25 mouse cellular contexts compared by ENCODE assay signal in the genomic region with DNA sequence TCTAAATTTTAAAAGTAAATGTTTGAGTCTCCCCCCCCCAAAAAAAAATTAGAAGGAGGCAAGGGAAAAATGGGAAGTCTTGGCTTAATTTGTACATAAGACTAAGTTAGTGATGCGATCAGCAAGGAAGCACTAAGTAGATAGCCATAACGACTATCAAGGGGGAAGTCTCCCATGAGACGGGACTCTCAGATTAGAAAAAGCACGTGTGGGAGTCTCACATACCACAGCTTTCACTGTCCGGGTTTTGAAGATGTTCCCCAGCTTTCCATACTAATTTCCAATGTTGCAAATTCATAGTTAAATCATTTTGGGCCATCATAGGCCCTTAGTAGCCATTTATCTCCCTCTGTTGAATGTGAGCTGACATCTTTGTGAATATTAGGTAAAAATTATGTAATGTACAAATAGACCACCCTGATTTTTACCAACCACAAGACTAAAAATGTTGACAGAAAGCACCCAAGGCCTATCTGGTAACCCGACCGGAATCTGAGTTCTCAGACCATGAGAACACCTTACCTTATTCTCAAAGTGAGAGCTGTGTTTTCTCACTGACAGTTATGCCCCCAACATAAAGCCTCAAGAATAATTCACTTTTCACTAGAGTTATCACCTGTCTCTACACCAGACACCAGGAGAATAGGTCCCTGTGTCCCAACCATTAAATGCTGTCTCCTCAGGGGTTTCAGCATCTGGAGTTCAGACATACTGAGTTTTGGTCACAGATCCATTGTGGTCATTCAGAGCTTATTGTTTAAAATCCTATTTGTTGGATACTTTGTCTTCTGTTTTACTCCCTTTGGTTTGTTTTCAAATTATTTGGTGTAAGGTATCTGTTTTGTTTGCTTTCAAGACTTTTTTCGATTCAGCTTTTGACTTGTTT.
"Had no signal": no experiment of that assay in that cellular context is flagged by ENCODE, and none has a peak within 500 bp of the region (broad histone marks: within the 10 kb centered on the region; RNA-seq: fewer than 3 reads in every experiment).

No protein-coding gene starts in this region.

- H3K4me1 ChIP-seq: heart, embryonic 13.5 days; hindbrain, embryonic 13.5 days; hindbrain, embryonic 15.5 days; kidney, embryonic 15.5 days; limb, embryonic 13.5 days; limb, embryonic 15.5 days; liver, embryonic 12.5 days had no signal

- H3K4me3 ChIP-seq: heart, adult 2 months; heart, embryonic 13.5 days; heart, embryonic 15.5 days; hindbrain, embryonic 13.5 days; hindbrain, embryonic 15.5 days; kidney, embryonic 15.5 days; layer of hippocampus, adult 2 months; left cerebral cortex, adult 2 months; limb, embryonic 13.5 days; limb, embryonic 15.5 days; liver, embryonic 12.5 days had no signal

- H3K27ac ChIP-seq: heart, adult 2 months; heart, embryonic 13.5 days; heart, embryonic 15.5 days; hindbrain, embryonic 13.5 days; hindbrain, embryonic 15.5 days; hindbrain, postnatal 0 days; kidney, embryonic 15.5 days; kidney, postnatal 0 days; layer of hippocampus, adult 2 months; left cerebral cortex, adult 2 months; limb, embryonic 13.5 days; limb, embryonic 15.5 days; liver, embryonic 12.5 days had no signal

- H3K27me3 ChIP-seq: heart, embryonic 13.5 days; heart, embryonic 15.5 days; hindbrain, embryonic 13.5 days; hindbrain, embryonic 15.5 days; kidney, embryonic 15.5 days; limb, embryonic 13.5 days; limb, embryonic 15.5 days had no signal

- H3K36me3 ChIP-seq: heart, embryonic 15.5 days; hindbrain, embryonic 15.5 days; kidney, embryonic 15.5 days; limb, embryonic 13.5 days; liver, embryonic 12.5 days had no signal

- H3K9me3 ChIP-seq: heart, embryonic 13.5 days; heart, embryonic 15.5 days; hindbrain, embryonic 15.5 days; kidney, embryonic 15.5 days; limb, embryonic 13.5 days; limb, embryonic 15.5 days; liver, embryonic 12.5 days had no signal

- DNase-seq: gastrocnemius, postnatal 14 days; gastrocnemius, postnatal 36 days; heart, adult 11 months; heart, adult 2 months; heart, postnatal 14 days; heart, postnatal 36 days; kidney, adult 11 months; kidney, adult 2 months; kidney, adult 9 months; kidney, postnatal 14 days; kidney, postnatal 4 days; left cerebral cortex, postnatal 4 days had no signal

- H3K4me2 ChIP-seq: heart, embryonic 11.5 days; heart, embryonic 13.5 days; heart, embryonic 15.5 days; hindbrain, embryonic 13.5 days; hindbrain, embryonic 15.5 days; kidney, embryonic 15.5 days; limb, embryonic 13.5 days; limb, embryonic 15.5 days; liver, embryonic 12.5 days had no signal

- H3K9ac ChIP-seq: heart, embryonic 13.5 days; heart, embryonic 15.5 days; hindbrain, embryonic 13.5 days; hindbrain, embryonic 15.5 days; kidney, embryonic 15.5 days; limb, embryonic 13.5 days; limb, embryonic 15.5 days; liver, embryonic 12.5 days had no signal
